Mouse (Mus musculus): ENCODE data around the gene Zfp345. TPM values are rescaled to one million over a fixed set of nuclear protein-coding genes. Genes with fewer than 3 reads are reported as not detected.

The Zfp345 gene
- polyA plus RNA-seq, 1 experiment from 2014 or later = not detected

Other genes with a start within 250 kb of the Zfp345 start
- 2.7 and 3.6 TPM in 2 replicates for gene Gm21994, start 229.5 kb downstream of the Zfp345 start, polyA plus RNA-seq (2014; fragmentation: Nextera tagmentation; extraction: Ambion mirVana)
- gene Gm14124, start 227.6 kb downstream of the Zfp345 start, polyA plus RNA-seq (2014; fragmentation: Nextera tagmentation; extraction: Ambion mirVana) = not detected in 2 replicates
- gene Gm10130, start 161.4 kb downstream of the Zfp345 start, polyA plus RNA-seq (2014; fragmentation: Nextera tagmentation; extraction: Ambion mirVana) = 1.4 and 2.9 TPM in 2 replicates
- gene 3300002I08Rik, start 122.3 kb downstream of the Zfp345 start, polyA plus RNA-seq (2014; fragmentation: Nextera tagmentation; extraction: Ambion mirVana) = 12.6 and 13.0 TPM in 2 replicates
- 8.6 and 9.0 TPM in 2 replicates for gene Zfp442, start 33.6 kb downstream of the Zfp345 start, polyA plus RNA-seq (2014; fragmentation: Nextera tagmentation; extraction: Ambion mirVana)
- gene Cst7, start 85.3 kb upstream of the Zfp345 start, polyA plus RNA-seq (2014; fragmentation: Nextera tagmentation; extraction: Ambion mirVana) = 0.40 and 0.50 TPM in 2 replicates
- gene Apmap, start 123.5 kb upstream of the Zfp345 start, polyA plus RNA-seq (2014; fragmentation: Nextera tagmentation; extraction: Ambion mirVana) = 39.9 and 41.2 TPM in 2 replicates
- gene Acss1, start 183.4 kb upstream of the Zfp345 start, polyA plus RNA-seq (2014; fragmentation: Nextera tagmentation; extraction: Ambion mirVana) = 18.4 and 21.5 TPM in 2 replicates
- gene Vsx1, start 204.3 kb upstream of the Zfp345 start, polyA plus RNA-seq (2014; fragmentation: Nextera tagmentation; extraction: Ambion mirVana) = 0.91 and 0.99 TPM in 2 replicates